Mouse (Mus musculus) heart, embryonic 15.5 days (tissue): ENCODE data around the gene Papolg. TPM values are rescaled to one million over a fixed set of nuclear protein-coding genes. Genes with fewer than 3 reads are reported as not detected.
"Not testable (repeated sequence)": the region's sequence is repeated elsewhere in the genome, so short reads cannot be mapped to it uniquely, and the experiment has no call there.

Source experiments
- ATAC-seq: fragments of 200-750 bp; cut with Nextera tagmentation; replicated peaks from 2 replicates; pipeline ENCODE4 v1.8.0; 2017; ENCODE audit warnings: low read depth, moderate TSS enrichment; ENCODE audit not compliant: insufficient number of reproducible peaks, insufficient read depth, low FRiP score
- H3K27ac ChIP-seq: fragments of 300-500 bp; sonication (generic); 2 replicates; pipeline ENCODE4 v1.5.1; 2015; ENCODE audit warnings: mild to moderate bottlenecking, inconsistent platforms
- H3K27me3 ChIP-seq: fragments of 300-500 bp; sonication (generic); 2 replicates; pipeline ENCODE4 v1.6.1; 2015; ENCODE audit warnings: inconsistent platforms
- H3K36me3 ChIP-seq: fragments of 300-500 bp; sonication (generic); 2 replicates; pipeline ENCODE4 v1.6.1; 2015; ENCODE audit warnings: mild to moderate bottlenecking, inconsistent platforms
- H3K4me1 ChIP-seq: fragments of 300-500 bp; sonication (generic); replicated peaks from 2 replicates; pipeline ENCODE4 v1.6.1; 2015; ENCODE audit warnings: inconsistent platforms
- H3K4me2 ChIP-seq: fragments of 300-500 bp; sonication (generic); 2 replicates; pipeline ENCODE4 v1.6.1; 2015; ENCODE audit warnings: inconsistent platforms, mild to moderate bottlenecking, moderate library complexity
- H3K4me3 ChIP-seq: fragments of 300-500 bp; sonication (generic); 2 replicates; pipeline ENCODE4 v1.5.1; 2015; ENCODE audit warnings: mild to moderate bottlenecking, inconsistent platforms
- H3K9ac ChIP-seq: fragments of 300-500 bp; sonication (generic); 2 replicates; pipeline ENCODE4 v1.6.1; 2015; ENCODE audit warnings: mild to moderate bottlenecking, inconsistent platforms
- H3K9me3 ChIP-seq: fragments of 300-500 bp; sonication (generic); replicated peaks from 2 replicates; pipeline ENCODE4 v1.6.1; 2016; ENCODE audit warnings: inconsistent platforms
- WGBS: fragments of 180-500 bp; shearing (Covaris S2); methylation state at CpG from one replicate; pipeline ENCODE4 v1.1.7; 2015; ENCODE audit warnings: mixed read lengths; 5-methylcytosine and 5-hydroxymethylcytosine counted together
- polyA plus RNA-seq: library from polyadenylated mRNA; unstranded; fragments of >200 nt; fragmentation: Nextera tagmentation; extraction: Ambion mirVana; gene quantifications from 2 replicates; pipeline ENCODE4 v1.2.1, GENCODE M21; 2015

Gene Papolg
- 8.7 and 9.1 TPM in 2 replicates for polyA plus RNA-seq

DNA sequence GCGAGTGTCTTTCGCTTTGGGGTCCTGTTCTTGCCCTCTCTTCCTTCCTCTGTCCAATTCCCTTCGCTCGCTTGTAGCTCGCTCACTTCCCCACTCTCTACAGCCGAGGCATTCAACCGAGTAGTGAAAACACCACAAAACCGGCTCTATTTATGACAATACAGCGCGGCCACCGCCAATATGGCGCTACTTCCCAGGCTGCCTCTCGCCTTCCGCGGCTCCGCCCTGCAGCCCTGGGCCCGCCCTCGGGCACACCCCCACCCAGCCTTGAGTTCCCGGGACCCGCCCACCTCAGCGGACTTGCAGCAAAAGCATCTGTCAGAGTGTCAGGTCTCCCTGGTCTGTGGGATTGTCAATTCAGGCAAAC is at the start of gene Papolg:
Papolg (minus strand) TSS at position 194 of the 367 bp plus-strand sequence.
- H3K9ac ChIP-seq, result peak within 1 kb of the TSS; percentile 79
- H3K27me3 ChIP-seq, result no peaks in the 10 kb centered on the region
- H3K27ac ChIP-seq, result peak within 1 kb of the TSS; percentile 94
- H3K4me2 ChIP-seq, result peak within 1 kb of the TSS; percentile 83
- peak within 1 kb of the TSS; percentile 96 for H3K4me3 ChIP-seq
- no peaks in the 10 kb centered on the region for H3K36me3 ChIP-seq
- peak; percentile 99 for ATAC-seq
- WGBS, result 1% methylated on average over 21 of the region's 21 CpGs
- H3K4me1 ChIP-seq, result peaks cover 3% of the 10 kb centered on the region
- H3K9me3 ChIP-seq, result no peaks in the 10 kb centered on the region

DNA sequence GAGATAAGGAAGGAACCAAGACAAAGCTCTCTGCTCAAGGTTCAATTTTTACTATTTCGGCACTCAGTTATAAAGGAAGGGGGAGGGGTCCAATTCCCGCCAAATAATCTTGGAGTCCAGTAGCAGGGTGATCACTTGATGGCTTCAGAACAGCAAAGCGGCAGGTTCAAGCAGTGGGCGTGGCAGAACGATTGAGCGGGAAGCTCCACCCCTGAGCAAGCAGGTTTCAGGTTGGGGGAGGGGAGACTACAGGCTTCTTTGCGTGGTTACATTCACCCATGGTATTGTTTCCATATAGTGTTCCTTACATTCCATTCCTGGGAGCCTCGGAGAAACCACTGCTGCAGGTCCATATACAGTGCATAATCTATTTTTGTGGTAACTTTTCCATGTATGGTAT is 33.1 kb upstream of the Papolg start:
- H3K27me3 ChIP-seq, result not testable (repeated sequence)
- WGBS, result 19% methylated on average over 8 of the region's 8 CpGs

GRCm38 (mm10) chr11:23927643-23928042 is 32.6 kb upstream of the Papolg start:
- no peaks in the 10 kb centered on the region for H3K9me3 ChIP-seq
- peak overlapping the region; percentile 33 for H3K4me2 ChIP-seq
- no peak for ATAC-seq
- H3K4me1 ChIP-seq, result no peaks in the 10 kb centered on the region
- H3K4me3 ChIP-seq, result no peak overlapping the region
- no peaks in the 10 kb centered on the region for H3K36me3 ChIP-seq
- no peak overlapping the region for H3K27ac ChIP-seq
- H3K27me3 ChIP-seq, result no peaks in the 10 kb centered on the region
- WGBS, result 41% methylated on average over 8 of the region's 8 CpGs
- H3K9ac ChIP-seq, result no peak overlapping the region

More for the DNA sequence above, 33.1 kb upstream of the Papolg start:
- not testable (repeated sequence) for ATAC-seq, H3K36me3 ChIP-seq, H3K4me3 ChIP-seq, H3K4me1 ChIP-seq, H3K9me3 ChIP-seq, H3K9ac ChIP-seq, H3K27ac ChIP-seq
- H3K4me2 ChIP-seq, result peak overlapping the region; percentile 33

DNA sequence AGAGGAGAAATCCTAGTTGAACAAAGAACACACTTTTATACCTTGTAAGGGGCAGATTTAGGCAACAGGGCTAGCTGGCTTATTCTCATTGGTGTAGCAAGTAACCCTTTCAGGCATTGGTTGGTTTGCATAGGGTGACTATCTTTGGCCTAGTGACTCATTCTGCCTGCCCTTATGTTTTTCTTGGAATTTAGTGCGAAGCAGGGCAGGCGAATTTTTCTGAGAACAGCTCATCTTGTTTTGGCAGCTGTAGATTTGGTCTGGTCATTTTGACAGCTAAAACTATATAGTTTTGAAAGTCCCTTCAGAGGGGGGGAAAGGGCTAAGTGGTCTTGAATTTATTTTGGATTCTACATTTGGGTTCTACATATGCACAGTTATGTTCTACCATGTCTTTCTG is 18.8 kb upstream of the Papolg start:
- not testable (repeated sequence) for H3K4me3 ChIP-seq, H3K36me3 ChIP-seq, H3K27ac ChIP-seq, H3K9ac ChIP-seq, H3K4me2 ChIP-seq, H3K4me1 ChIP-seq, H3K9me3 ChIP-seq, H3K27me3 ChIP-seq, ATAC-seq
- 41% methylated on average over 2 of the region's 2 CpGs for WGBS

DNA sequence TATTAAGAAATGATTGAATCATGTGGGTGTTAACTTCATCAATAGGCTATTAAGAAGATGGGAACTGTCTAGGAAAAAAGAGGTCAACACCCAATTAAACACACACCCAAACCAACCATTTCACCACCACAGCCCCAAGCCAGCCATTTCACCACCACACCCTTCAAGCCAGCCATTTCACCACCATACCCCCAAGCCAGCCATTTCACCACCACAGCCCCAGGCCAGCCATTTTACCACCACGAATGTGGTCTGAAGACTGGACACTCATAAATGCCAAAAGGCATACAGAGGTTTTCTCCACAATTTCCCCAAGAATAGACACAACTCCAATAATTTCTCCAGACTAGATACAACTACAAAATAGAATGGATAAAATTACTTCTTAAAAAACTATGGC is 8.9 kb upstream of the Papolg start:
- Histone ChIP-seq H3K4me3 (no peak overlapping the region), H3K9me3 (no peaks in the 10 kb centered on the region), H3K27me3 (no peaks in the 10 kb centered on the region), H3K9ac (no peak overlapping the region), H3K4me2 (no peak overlapping the region), H3K4me1 (no peaks in the 10 kb centered on the region), H3K27ac (no peak overlapping the region), H3K36me3 (no peaks in the 10 kb centered on the region)
- WGBS, result 73% methylated on average over 1 of the region's 1 CpGs
- no peak for ATAC-seq

DNA sequence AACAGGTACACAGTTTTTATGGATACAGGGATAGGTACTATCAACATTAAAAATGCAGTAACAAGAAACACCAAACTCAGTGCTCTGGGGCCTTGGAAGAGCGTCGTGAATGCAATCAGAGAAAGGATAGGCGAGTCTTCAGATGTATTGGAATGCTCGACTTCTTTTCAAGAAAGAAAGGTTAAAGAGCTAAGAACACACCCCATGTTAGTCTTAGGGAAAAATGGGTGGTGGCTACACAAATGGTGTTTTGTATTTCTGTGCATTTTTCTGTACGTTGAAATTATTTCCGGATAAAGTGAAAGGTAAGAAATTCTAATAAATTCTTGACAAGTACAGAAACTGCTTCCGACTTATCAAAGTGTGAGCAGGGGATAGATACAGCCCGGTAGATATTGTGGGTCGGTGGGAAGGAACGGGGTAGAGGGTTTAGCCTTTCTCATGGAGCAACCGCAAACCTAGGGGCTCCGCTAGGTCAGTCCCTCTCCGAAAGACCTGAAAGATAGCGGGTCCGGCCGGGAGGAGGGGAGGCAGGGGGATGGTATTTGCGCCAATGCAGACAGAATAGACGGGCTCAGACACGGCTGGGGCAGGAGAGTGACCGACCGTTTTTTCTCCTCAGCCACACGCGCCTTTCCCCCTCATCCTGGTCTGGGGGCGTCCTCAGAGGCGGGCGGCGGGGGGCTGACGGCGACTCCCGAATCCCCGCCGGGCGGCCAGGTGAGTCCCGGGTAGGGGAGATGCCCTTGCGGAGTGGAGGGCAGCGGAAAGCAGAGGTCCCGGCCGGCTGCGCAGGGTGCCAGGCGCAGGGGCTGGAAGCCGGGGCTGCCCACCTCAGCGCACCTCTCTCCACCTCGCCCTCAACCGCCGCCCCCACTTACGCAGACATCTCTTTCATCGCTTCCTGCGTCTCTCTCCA is 653 bp downstream of the Papolg start:
- peak overlapping the region; percentile 94 for H3K27ac ChIP-seq
- peaks cover 3% of the 10 kb centered on the region for H3K4me1 ChIP-seq
- H3K9ac ChIP-seq, result peak overlapping the region; percentile 79
- H3K9me3 ChIP-seq, result no peaks in the 10 kb centered on the region
- ATAC-seq, result peak; percentile 73
- H3K27me3 ChIP-seq, result no peaks in the 10 kb centered on the region
- peak overlapping the region; percentile 83 for H3K4me2 ChIP-seq
- WGBS, result under 1% methylated on average over 48 of the region's 48 CpGs
- peaks cover 2% of the 10 kb centered on the region for H3K36me3 ChIP-seq
- H3K4me3 ChIP-seq, result peak overlapping the region; percentile 96

DNA sequence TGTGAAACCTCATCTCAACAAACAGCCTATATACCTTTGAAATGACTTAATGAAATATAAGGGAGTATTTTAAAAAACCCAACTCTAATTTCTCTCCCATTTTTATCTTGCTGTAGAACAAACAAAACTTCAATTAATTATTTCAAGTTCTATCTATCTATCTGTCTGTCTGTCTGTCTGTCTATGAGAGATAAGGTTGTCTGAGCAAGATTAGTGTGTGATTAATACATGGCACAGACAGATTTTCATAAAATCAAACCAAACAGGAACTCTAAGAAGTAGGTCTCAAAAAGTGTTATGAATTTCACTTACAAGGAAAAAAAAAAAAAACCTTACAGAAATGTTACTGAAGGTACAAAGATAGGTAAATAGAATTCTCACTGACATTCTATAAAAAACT is 1.5 kb downstream of the Papolg start:
- Histone ChIP-seq H3K4me2 (no peak overlapping the region), H3K9ac (no peak overlapping the region), H3K4me1 (peaks cover 3% of the 10 kb centered on the region), H3K9me3 (no peaks in the 10 kb centered on the region), H3K36me3 (peaks cover 10% of the 10 kb centered on the region), H3K27ac (no peak overlapping the region), H3K27me3 (no peaks in the 10 kb centered on the region), H3K4me3 (no peak overlapping the region)
- no peak for ATAC-seq

DNA sequence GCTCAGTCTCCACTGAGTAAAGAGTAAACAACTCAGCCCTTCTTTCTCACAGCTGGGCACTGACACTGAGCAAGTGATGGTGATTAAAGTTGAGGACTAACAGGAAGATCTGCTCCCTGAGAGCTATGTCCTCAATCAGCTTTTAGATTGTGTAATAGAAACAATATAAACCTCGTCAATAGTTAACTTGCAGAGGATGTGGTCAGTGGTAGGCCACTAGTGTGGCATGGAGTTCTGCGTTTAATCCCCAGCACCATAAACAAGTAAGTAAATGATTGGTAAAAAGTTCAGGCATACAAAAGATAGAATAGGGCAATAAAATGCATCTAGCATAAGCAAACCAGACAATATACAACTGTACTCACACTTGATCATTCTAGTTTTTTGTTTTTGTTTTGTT is 30.7 kb downstream of the Papolg start:
- Histone ChIP-seq H3K36me3 (peaks cover 56% of the 10 kb centered on the region), H3K27me3 (no peaks in the 10 kb centered on the region), H3K27ac (no peak overlapping the region), H3K9ac (no peak overlapping the region), H3K9me3 (no peaks in the 10 kb centered on the region), H3K4me3 (no peak overlapping the region), H3K4me2 (no peak overlapping the region), H3K4me1 (no peaks in the 10 kb centered on the region)
- no peak for ATAC-seq
- WGBS, result 82% methylated on average over 2 of the region's 2 CpGs

- WGBS, result 84% methylated on average over 4 of the region's 4 CpGs
- no peak overlapping the region for H3K4me3 ChIP-seq
- peaks cover 41% of the 10 kb centered on the region for H3K36me3 ChIP-seq
- no peak overlapping the region for H3K4me2 ChIP-seq
- no peak overlapping the region for H3K9ac ChIP-seq
- H3K27ac ChIP-seq, result no peak overlapping the region
- H3K27me3 ChIP-seq, result no peaks in the 10 kb centered on the region
- no peaks in the 10 kb centered on the region for H3K4me1 ChIP-seq
- no peak for ATAC-seq
- H3K9me3 ChIP-seq, result no peaks in the 10 kb centered on the region
Measured at GRCm38 (mm10) chr11:23856723-23857112, 38.3 kb downstream of the Papolg start.

DNA sequence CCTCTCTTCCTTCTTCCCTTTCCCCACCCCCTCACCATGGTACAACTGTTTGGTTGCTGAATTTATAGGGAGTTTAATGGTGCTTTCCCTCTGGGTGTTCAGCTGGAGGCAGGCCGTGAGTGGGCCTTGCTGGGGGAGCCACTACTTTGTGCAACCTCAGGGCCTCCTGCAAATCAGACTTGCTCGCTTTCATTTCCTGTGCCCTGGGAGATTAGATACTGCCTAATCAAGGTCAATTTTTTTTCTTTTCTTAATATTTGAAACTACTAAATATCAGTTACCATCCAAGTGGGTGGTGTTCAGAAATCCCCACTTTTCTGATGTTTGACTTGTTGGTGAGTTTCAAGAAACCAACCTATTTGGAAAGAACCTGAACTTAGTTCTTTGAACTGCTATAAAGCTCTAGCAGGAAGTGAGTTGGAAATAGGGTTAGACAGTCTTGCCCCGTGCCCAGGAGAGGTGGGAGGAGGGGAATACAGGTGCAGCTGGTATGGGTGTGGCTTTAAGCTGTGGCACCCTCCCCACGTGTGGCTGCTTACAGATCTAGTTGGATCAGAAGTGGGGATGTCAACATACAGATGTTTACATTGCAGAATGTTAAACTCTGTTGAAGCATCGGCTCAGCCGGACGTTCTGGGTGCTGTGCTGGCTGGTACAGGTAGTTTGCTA is 38.9 kb downstream of the Papolg start:
- H3K27ac ChIP-seq, result no peak overlapping the region
- no peak for ATAC-seq
- peaks cover 37% of the 10 kb centered on the region for H3K36me3 ChIP-seq
- no peaks in the 10 kb centered on the region for H3K27me3 ChIP-seq
- 77% methylated on average over 7 of the region's 7 CpGs for WGBS
- H3K4me1 ChIP-seq, result no peaks in the 10 kb centered on the region
- no peak overlapping the region for H3K4me2 ChIP-seq
- no peak overlapping the region for H3K4me3 ChIP-seq
- H3K9ac ChIP-seq, result no peak overlapping the region
- H3K9me3 ChIP-seq, result no peaks in the 10 kb centered on the region

- ATAC-seq, result 0 out of 2 replicates have a peak, but pooled peaks have one; percentile 43
- H3K36me3 ChIP-seq, result peaks cover 31% of the 10 kb centered on the region
- H3K27ac ChIP-seq, result no peak overlapping the region
- WGBS, result 17% methylated on average over 3 of the region's 3 CpGs
- no peak overlapping the region for H3K9ac ChIP-seq
- H3K27me3 ChIP-seq, result no peaks in the 10 kb centered on the region
- no peaks in the 10 kb centered on the region for H3K4me1 ChIP-seq
- no peak overlapping the region for H3K4me2 ChIP-seq
- no peak overlapping the region for H3K4me3 ChIP-seq
- H3K9me3 ChIP-seq, result no peaks in the 10 kb centered on the region
Measured at GRCm38 (mm10) chr11:23855182-23855802, 39.8 kb downstream of the Papolg start.
